Mouse (Mus musculus) stomach, postnatal 0 days (tissue): ENCODE results near the gene F13a1. TPM values are rescaled to one million over a fixed set of nuclear protein-coding genes. Genes with fewer than 3 reads are reported as not detected.

Experiments
- ATAC-seq: fragments of 200-750 bp; cut with Nextera tagmentation; 2 replicates; pipeline ENCODE4 v1.8.0; 2017; ENCODE audit not compliant: low FRiP score, low TSS enrichment
- DNase-seq: peaks from one replicate; pipeline ENCODE4 v3.0.0-alpha.2; 2016; ENCODE audit warnings: low spot score
- H3K27ac ChIP-seq: fragments of 300-500 bp; sonication (generic); replicated peaks from 2 replicates; pipeline ENCODE4 v1.5.1; 2014; ENCODE audit warnings: mild to moderate bottlenecking, control low read depth
- H3K27me3 ChIP-seq: fragments of 300-500 bp; sonication (generic); 2 replicates; pipeline ENCODE4 v1.6.1; 2014; ENCODE audit warnings: low read length; ENCODE audit not compliant: control insufficient read depth, insufficient read depth
- H3K36me3 ChIP-seq: fragments of 300-500 bp; sonication (generic); 2 replicates; pipeline ENCODE4 v1.6.1; 2014; ENCODE audit warnings: low read length, mixed read lengths; ENCODE audit not compliant: control insufficient read depth, insufficient read depth
- H3K4me1 ChIP-seq: fragments of 300-500 bp; sonication (generic); replicated peaks from 2 replicates; pipeline ENCODE4 v1.6.1; 2014; ENCODE audit warnings: antibody characterized with exemption; ENCODE audit not compliant: control insufficient read depth, insufficient read depth
- H3K4me2 ChIP-seq: fragments of 300-500 bp; sonication (generic); replicated peaks from 2 replicates; pipeline ENCODE4 v1.6.1; 2014; ENCODE audit warnings: low read depth, mild to moderate bottlenecking, control low read depth, moderate library complexity
- H3K4me3 ChIP-seq: fragments of 300-500 bp; sonication (generic); 2 replicates; pipeline ENCODE4 v1.5.1; 2014; ENCODE audit warnings: low read depth, low read length, control low read depth
- H3K9ac ChIP-seq: fragments of 300-500 bp; sonication (generic); 2 replicates; pipeline ENCODE4 v1.6.1; 2014; ENCODE audit warnings: mild to moderate bottlenecking, low read length, control low read depth, mixed read lengths
- H3K9me3 ChIP-seq: fragments of 300-500 bp; sonication (generic); 2 replicates; pipeline ENCODE4 v1.6.1; 2016; ENCODE audit warnings: low read length; ENCODE audit not compliant: control insufficient read depth
- CTCF ChIP-seq: IDR thresholded peaks from 2 replicates; pipeline ENCODE4 v1.5.1; 2016; ENCODE audit warnings: antibody characterized with exemption, low read depth, mild to moderate bottlenecking, moderate library complexity
- EP300 ChIP-seq: optimal IDR thresholded peaks from 2 replicates; pipeline ENCODE3; 2016; ENCODE audit warnings: antibody characterized with exemption
- WGBS: fragments of 180-500 bp; shearing (Covaris S2); extraction: QIAGEN DNeasy Blood & Tissue Kit; methylation state at CpG from one replicate; pipeline ENCODE4 v1.1.7; 2014; 5-methylcytosine and 5-hydroxymethylcytosine counted together
- polyA plus RNA-seq: library from polyadenylated mRNA; unstranded; fragments of >200 nt; fragmentation: Nextera tagmentation; extraction: Ambion mirVana; gene quantifications from 2 replicates; pipeline ENCODE4 v1.2.1, GENCODE M21; 2015

F13a1 gene
- polyA plus RNA-seq, 1 experiment from 2014 or later = 11.1 TPM

DNA sequence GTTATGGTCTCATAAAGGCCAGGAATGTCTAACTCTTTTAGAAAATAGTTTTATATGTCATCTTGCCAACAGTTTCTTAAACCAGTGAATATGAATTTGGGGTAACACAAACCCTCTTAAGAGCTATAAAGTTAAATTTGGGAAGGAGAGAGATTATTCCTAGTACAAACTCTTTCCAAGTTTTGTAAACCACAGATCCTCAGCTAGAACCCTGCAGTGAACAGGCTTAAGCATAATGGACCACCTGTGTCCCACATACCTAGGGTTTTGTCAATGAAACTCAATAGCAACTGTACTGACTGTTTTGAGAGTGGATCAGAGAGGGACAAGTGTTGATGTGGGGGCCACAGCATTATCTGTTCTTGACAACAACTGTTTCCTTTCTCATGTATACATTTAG lies 96.4 kb downstream of the F13a1 start:
- Histone ChIP-seq H3K4me2 (no peak overlapping the region), H3K4me1 (no peaks in the 10 kb centered on the region), H3K27ac (no peak overlapping the region), H3K27me3 (no peaks in the 10 kb centered on the region), H3K4me3 (no peak overlapping the region), H3K36me3 (no peaks in the 10 kb centered on the region), H3K9me3 (no peaks in the 10 kb centered on the region), H3K9ac (no peak overlapping the region)
- no peak for TF ChIP-seq CTCF
- TF ChIP-seq EP300 = no peak
- DNase-seq (no peak), ATAC-seq (no peak)

DNA sequence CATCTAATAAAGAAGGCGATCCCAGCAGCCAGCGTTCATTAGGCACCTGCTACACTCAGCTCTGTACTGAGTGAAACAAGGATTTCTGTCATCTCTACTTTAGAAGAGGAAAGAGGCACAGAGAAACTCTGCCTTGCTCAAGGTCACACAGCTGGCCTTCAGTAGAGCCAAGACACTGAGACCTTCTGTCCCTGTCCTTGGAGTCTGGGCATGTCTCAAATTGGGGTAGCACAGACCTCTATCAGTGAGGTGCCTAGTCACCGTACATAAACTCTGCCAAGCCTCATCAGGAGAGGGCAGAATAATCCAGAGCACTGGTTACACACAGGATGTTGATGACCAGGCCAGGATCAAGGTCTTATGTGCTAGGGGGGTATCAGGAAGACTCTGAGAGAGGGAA lies 108.2 kb downstream of the F13a1 start:
- Histone ChIP-seq H3K9me3 (no peaks in the 10 kb centered on the region), H3K27me3 (no peaks in the 10 kb centered on the region), H3K36me3 (no peaks in the 10 kb centered on the region), H3K9ac (no peak overlapping the region), H3K4me1 (no peaks in the 10 kb centered on the region), H3K4me3 (no peak overlapping the region), H3K4me2 (no peak overlapping the region), H3K27ac (no peak overlapping the region)
- ATAC-seq = no peak
- 90% methylated on average over 3 of the region's 3 CpGs for WGBS
- DNase-seq = no peak
- TF ChIP-seq EP300 (no peak), CTCF (no peak)

DNA sequence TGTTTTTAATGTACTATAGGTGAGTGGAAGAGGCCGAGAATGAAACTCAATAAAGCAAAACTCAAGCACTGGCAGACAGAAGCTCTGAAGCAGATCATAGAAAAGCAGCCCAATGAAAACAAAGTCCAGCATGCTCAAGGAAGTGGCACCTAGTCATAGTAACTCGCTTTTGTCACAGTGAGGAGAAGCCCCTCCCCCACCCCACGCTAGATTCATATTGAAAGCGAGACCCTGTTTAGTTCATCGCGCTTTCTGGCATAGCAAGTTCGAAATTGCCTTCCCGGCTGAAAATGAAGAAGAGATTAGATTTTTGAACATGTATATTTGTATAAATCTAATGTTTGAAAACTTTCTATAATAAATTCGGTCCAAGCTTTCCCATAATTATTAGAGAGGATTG lies 118.0 kb downstream of the F13a1 start:
- ATAC-seq = no peak

DNA sequence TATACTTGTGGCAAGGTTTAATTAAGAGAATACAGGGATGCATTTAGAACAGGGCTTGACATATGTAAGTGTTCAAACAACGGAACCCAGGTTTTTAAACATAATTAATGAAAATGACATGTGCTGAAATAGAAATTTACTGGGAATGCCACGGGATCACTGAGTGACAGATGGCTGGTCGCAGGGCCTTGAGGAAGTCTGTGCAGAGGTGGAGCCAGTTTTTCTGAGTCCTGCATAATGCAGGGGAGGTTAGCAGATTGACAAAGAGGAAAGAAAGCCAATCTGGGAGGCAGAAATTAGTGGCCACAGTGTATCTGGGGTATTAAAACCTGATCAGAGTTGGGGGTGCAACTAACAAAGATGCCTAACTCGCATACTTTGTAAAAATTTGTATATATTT lies 130.3 kb downstream of the F13a1 start:
- H3K4me1 ChIP-seq = no peaks in the 10 kb centered on the region
- ATAC-seq (no peak), DNase-seq (no peak)
- no peaks in the 10 kb centered on the region for H3K9me3 ChIP-seq
- no peaks in the 10 kb centered on the region for H3K36me3 ChIP-seq
- no peak overlapping the region for H3K27ac ChIP-seq
- no peak overlapping the region for H3K4me2 ChIP-seq
- no peak overlapping the region for H3K4me3 ChIP-seq
- H3K9ac ChIP-seq = no peak overlapping the region
- H3K27me3 ChIP-seq = no peaks in the 10 kb centered on the region
- WGBS = 63% methylated on average over 4 of the region's 4 CpGs
- no peak for TF ChIP-seq CTCF
- no peak for TF ChIP-seq EP300

More for the DNA sequence above, 118.0 kb downstream of the F13a1 start:
- Histone ChIP-seq H3K27ac (no peak overlapping the region), H3K9me3 (no peaks in the 10 kb centered on the region), H3K9ac (no peak overlapping the region), H3K4me3 (no peak overlapping the region), H3K4me2 (no peak overlapping the region), H3K27me3 (no peaks in the 10 kb centered on the region), H3K4me1 (no peaks in the 10 kb centered on the region), H3K36me3 (no peaks in the 10 kb centered on the region)
- no peak for TF ChIP-seq EP300
- TF ChIP-seq CTCF = no peak
- no peak for DNase-seq
- 78% methylated on average over 9 of the region's 9 CpGs for WGBS

DNA sequence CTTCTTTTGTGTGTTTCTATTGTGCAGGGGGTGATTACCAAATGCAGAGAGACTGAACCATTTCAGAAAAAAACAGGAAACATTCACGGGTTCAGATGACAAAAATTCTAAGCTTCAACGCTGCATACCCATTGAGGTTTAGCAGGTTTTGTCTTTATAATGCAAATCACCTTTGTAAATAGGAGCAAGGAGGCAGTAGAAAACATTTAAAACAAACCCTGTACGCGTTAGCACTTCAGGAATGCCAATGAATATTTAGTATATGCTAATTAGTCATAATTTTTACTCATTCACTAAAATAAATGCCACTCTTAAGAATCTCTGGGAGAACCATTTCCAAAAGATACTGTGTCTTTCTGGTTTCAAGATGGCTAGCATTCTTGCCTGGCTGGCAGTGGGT lies 146.2 kb downstream of the F13a1 start:
- 49% methylated on average over 4 of the region's 4 CpGs for WGBS
- TF ChIP-seq CTCF (no peak), EP300 (no peak)
- H3K36me3 ChIP-seq = no peaks in the 10 kb centered on the region
- no peaks in the 10 kb centered on the region for H3K27me3 ChIP-seq
- no peak overlapping the region for H3K9ac ChIP-seq
- ATAC-seq (no peak), DNase-seq (no peak)
- no peaks in the 10 kb centered on the region for H3K4me1 ChIP-seq
- H3K27ac ChIP-seq = no peak overlapping the region
- H3K4me2 ChIP-seq = no peak overlapping the region
- no peaks in the 10 kb centered on the region for H3K9me3 ChIP-seq
- no peak overlapping the region for H3K4me3 ChIP-seq

DNA sequence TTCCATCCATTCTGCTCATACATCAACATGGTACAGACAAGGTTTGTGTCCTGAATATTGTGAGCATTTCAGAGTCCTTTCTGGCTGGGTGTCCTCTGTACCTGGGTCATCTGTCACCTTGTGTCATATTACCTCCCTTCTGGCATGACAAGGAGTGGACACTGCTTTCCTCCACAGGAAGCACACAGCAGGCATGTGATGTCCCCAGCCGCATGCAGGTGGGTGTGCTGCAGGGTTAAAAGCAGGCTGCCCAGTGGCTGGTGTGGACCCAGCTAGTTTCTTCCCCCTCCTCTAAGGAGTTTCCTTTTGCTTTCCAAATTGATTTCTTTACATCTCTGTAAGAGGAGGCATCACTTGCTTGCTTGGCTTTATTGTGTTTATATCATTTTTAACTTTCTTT lies 146.6 kb downstream of the F13a1 start:
- no peak overlapping the region for H3K27ac ChIP-seq
- 74% methylated on average over 1 of the region's 1 CpGs for WGBS
- H3K27me3 ChIP-seq = no peaks in the 10 kb centered on the region
- ATAC-seq (no peak), DNase-seq (no peak)
- H3K4me1 ChIP-seq = no peaks in the 10 kb centered on the region
- no peaks in the 10 kb centered on the region for H3K36me3 ChIP-seq
- no peak for TF ChIP-seq EP300
- no peak for TF ChIP-seq CTCF
- H3K4me3 ChIP-seq = no peak overlapping the region
- no peaks in the 10 kb centered on the region for H3K9me3 ChIP-seq
- no peak overlapping the region for H3K9ac ChIP-seq
- H3K4me2 ChIP-seq = no peak overlapping the region

DNA sequence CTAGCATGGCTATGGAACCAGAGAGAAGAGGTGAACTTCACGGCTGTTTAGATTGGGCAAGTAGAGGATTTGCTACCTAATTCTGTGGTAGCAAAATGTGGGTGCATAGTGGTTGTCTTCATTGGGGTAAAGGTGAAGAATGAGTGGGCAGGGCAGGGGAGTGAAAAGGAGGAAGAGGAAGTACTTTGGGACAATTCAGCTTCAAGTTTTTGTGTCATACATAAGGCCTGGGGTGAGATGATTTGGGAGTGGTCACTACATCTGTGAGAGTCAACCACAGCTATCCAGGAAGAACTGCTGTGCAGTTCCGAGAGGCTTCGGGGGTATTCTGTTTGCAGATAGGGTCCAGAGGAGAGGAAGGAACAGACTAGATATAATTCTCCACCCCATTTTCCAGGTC lies 148.4 kb downstream of the F13a1 start:
- Histone ChIP-seq H3K4me3 (no peak overlapping the region), H3K4me1 (no peaks in the 10 kb centered on the region), H3K4me2 (no peak overlapping the region), H3K27me3 (no peaks in the 10 kb centered on the region), H3K9ac (no peak overlapping the region), H3K27ac (no peak overlapping the region), H3K36me3 (no peaks in the 10 kb centered on the region), H3K9me3 (no peaks in the 10 kb centered on the region)
- 79% methylated on average over 3 of the region's 3 CpGs for WGBS
- ATAC-seq (no peak), DNase-seq (no peak)
- TF ChIP-seq CTCF (no peak), EP300 (no peak)
